Mouse (Mus musculus): ENCODE results near the gene Sec11a.

DNA sequence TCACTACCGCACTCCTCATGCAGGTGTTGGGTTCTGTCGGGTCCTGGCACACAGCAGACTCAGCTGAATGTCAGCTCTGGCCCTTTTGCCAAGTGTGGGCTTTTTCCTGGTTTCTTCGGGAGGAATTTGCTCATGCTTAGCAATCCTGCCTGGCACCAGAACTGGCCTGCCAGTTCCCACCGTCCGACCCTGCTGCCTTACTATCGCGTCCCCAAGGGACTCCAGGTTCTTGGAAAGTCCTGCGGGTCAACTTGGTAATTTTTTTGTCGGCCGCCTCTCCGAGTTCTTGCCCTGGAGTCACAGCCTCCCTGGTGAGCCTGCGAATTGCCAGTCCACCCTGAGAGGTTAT, 45.0 kb upstream of the Sec11a start:
- TF ChIP-seq CTCF (conservative IDR thresholded peaks at IDR 0.05; ENCODE audit: insufficient read depth, insufficient read length, low read depth, low read length) (no peak), POLR2A (IDR thresholded peaks at IDR 0.05; ENCODE audit: low read depth, low read length) (no peak)
